Mouse (Mus musculus) limb, embryonic 11.5 days (tissue): ENCODE measurements around the gene AI661453. TPM values are rescaled to one million over a fixed set of nuclear protein-coding genes. Genes with fewer than 3 reads are reported as not detected.

ENCODE experiments used
- ATAC-seq: fragments of 200-750 bp; cut with Nextera tagmentation; 2 replicates; pipeline ENCODE4 v1.8.0; 2017; ENCODE audit warnings: low read depth; ENCODE audit not compliant: insufficient number of reproducible peaks, low FRiP score, low TSS enrichment
- DNase-seq: peaks from one replicate; pipeline ENCODE4 v3.0.0-alpha.2; 2015; ENCODE audit warnings: low spot score
- H3K27ac ChIP-seq: fragments of 300-500 bp; sonication (generic); replicated peaks from 2 replicates; pipeline ENCODE4 v1.5.1; 2014; ENCODE audit warnings: low read depth, mild to moderate bottlenecking, low read length
- H3K27me3 ChIP-seq: fragments of 300-500 bp; sonication (generic); 2 replicates; pipeline ENCODE4 v1.6.1; 2014; ENCODE audit warnings: mild to moderate bottlenecking, low read length, mixed read lengths; ENCODE audit not compliant: control insufficient read depth, insufficient read depth
- H3K36me3 ChIP-seq: fragments of 300-500 bp; sonication (generic); 2 replicates; pipeline ENCODE4 v1.6.1; 2014; ENCODE audit warnings: mild to moderate bottlenecking, low read length, moderate library complexity, mixed read lengths; ENCODE audit not compliant: control insufficient read depth, insufficient read depth
- H3K4me1 ChIP-seq: fragments of 300-500 bp; sonication (generic); 2 replicates; pipeline ENCODE4 v1.6.1; 2014; ENCODE audit warnings: low read length, mixed read lengths; ENCODE audit not compliant: control insufficient read depth, insufficient read depth
- H3K4me2 ChIP-seq: fragments of 300-500 bp; sonication (generic); 2 replicates; pipeline ENCODE4 v1.6.1; 2014; ENCODE audit warnings: low read depth, mild to moderate bottlenecking, moderate library complexity; ENCODE audit not compliant: severe bottlenecking
- H3K4me3 ChIP-seq: fragments of 300-500 bp; sonication (generic); 2 replicates; pipeline ENCODE4 v1.5.1; 2014; ENCODE audit warnings: low read depth, low read length
- H3K9ac ChIP-seq: fragments of 300-500 bp; sonication (generic); 2 replicates; pipeline ENCODE4 v1.6.1; 2014; ENCODE audit warnings: mild to moderate bottlenecking, low read length
- H3K9me3 ChIP-seq: fragments of 300-500 bp; sonication (generic); 2 replicates; pipeline ENCODE4 v1.6.1; 2016; ENCODE audit warnings: low read length; ENCODE audit not compliant: control insufficient read depth
- WGBS: fragments of 180-500 bp; shearing (Covaris S2); extraction: QIAGEN DNeasy Blood & Tissue Kit; methylation state at CpG from one replicate; pipeline ENCODE4 v1.1.7; 2014; 5-methylcytosine and 5-hydroxymethylcytosine counted together
- polyA plus RNA-seq: library from polyadenylated mRNA; unstranded; fragments of >200 nt; fragmentation: Nextera tagmentation; extraction: Ambion mirVana; gene quantifications from 2 replicates; pipeline ENCODE4 v1.2.1, GENCODE M21; 2014

The AI661453 gene
- polyA plus RNA-seq, 1 experiment from 2014 or later: 0.41 TPM

- 0 out of 2 replicates have a peak overlapping the region, but pooled peaks have one; percentile 47 for H3K27ac ChIP-seq
- no peak overlapping the region for H3K4me2 ChIP-seq
- WGBS: 62% methylated on average over 9 of the region's 9 CpGs
- H3K4me1 ChIP-seq: peaks cover 7% of the 10 kb centered on the region; the same call in 1 of the 2 replicates
- no peak for ATAC-seq
- no peaks in the 10 kb centered on the region for H3K9me3 ChIP-seq
- no peak overlapping the region for H3K4me3 ChIP-seq
- no peaks in the 10 kb centered on the region for H3K36me3 ChIP-seq
- no peak overlapping the region for H3K9ac ChIP-seq
- no peaks in the 10 kb centered on the region for H3K27me3 ChIP-seq
- no peak for DNase-seq
Measured at GRCm38 (mm10) chr17:47509031-47509705, 72.8 kb downstream of the AI661453 start.

GRCm38 (mm10) chr17:47511111-47512020, 75.0 kb downstream of the AI661453 start:
- 14% methylated on average over 25 of the region's 25 CpGs for WGBS
- Histone ChIP-seq H3K9ac (no peak overlapping the region), H3K4me3 (0 out of 2 replicates have a peak overlapping the region, but pooled peaks have one; percentile 3)

GRCm38 (mm10) chr17:47512956-47513775, 76.8 kb downstream of the AI661453 start:
- H3K4me1 ChIP-seq: peaks cover 4% of the 10 kb centered on the region; the same call in 1 of the 2 replicates
- DNase-seq: no peak
- H3K27me3 ChIP-seq: no peaks in the 10 kb centered on the region
- no peak overlapping the region for H3K9ac ChIP-seq
- no peak overlapping the region for H3K27ac ChIP-seq
- H3K9me3 ChIP-seq: no peaks in the 10 kb centered on the region
- H3K36me3 ChIP-seq: no peaks in the 10 kb centered on the region
- WGBS: 74% methylated on average over 10 of the region's 10 CpGs
- H3K4me2 ChIP-seq: no peak overlapping the region
- no peak overlapping the region for H3K4me3 ChIP-seq
- ATAC-seq: no peak

More at GRCm38 (mm10) chr17:47511111-47512020, 75.0 kb downstream of the AI661453 start:
- Histone ChIP-seq H3K4me2 (peak overlapping the region; percentile 32), H3K27me3 (no peaks in the 10 kb centered on the region), H3K9me3 (no peaks in the 10 kb centered on the region), H3K4me1 (peaks cover 4% of the 10 kb centered on the region; the same call in 1 of the 2 replicates), H3K36me3 (no peaks in the 10 kb centered on the region), H3K27ac (0 out of 2 replicates have a peak overlapping the region, but pooled peaks have one; percentile 39)
- DNase-seq (peak; percentile 98), ATAC-seq (peak; percentile 85)

GRCm38 (mm10) chr17:47515180-47515844, 78.9 kb downstream of the AI661453 start:
- Histone ChIP-seq H3K27me3 (no peaks in the 10 kb centered on the region), H3K9me3 (no peaks in the 10 kb centered on the region), H3K4me1 (peaks cover 4% of the 10 kb centered on the region; the same call in 1 of the 2 replicates), H3K36me3 (no peaks in the 10 kb centered on the region), H3K4me3 (no peak overlapping the region), H3K4me2 (no peak overlapping the region), H3K9ac (no peak overlapping the region), H3K27ac (no peak overlapping the region)
- 82% methylated on average over 7 of the region's 7 CpGs for WGBS
- DNase-seq (no peak), ATAC-seq (no peak)

GRCm38 (mm10) chr17:47516232-47516631, 79.8 kb downstream of the AI661453 start:
- no peak for ATAC-seq

GRCm38 (mm10) chr17:47518205-47518604, 81.8 kb downstream of the AI661453 start:
- H3K36me3 ChIP-seq: no peaks in the 10 kb centered on the region
- ATAC-seq: no peak
- no peak for DNase-seq
- WGBS: 48% methylated on average over 8 of the region's 8 CpGs
- H3K4me2 ChIP-seq: no peak overlapping the region
- no peak overlapping the region for H3K9ac ChIP-seq
- no peak overlapping the region for H3K4me3 ChIP-seq
- H3K9me3 ChIP-seq: no peaks in the 10 kb centered on the region
- H3K27ac ChIP-seq: peak overlapping the region; percentile 57
- H3K27me3 ChIP-seq: no peaks in the 10 kb centered on the region
- peaks cover 19% of the 10 kb centered on the region for H3K4me1 ChIP-seq

More at GRCm38 (mm10) chr17:47516232-47516631, 79.8 kb downstream of the AI661453 start:
- Histone ChIP-seq H3K4me2 (no peak overlapping the region), H3K27ac (no peak overlapping the region), H3K9ac (no peak overlapping the region), H3K4me1 (peaks cover 6% of the 10 kb centered on the region), H3K4me3 (no peak overlapping the region), H3K27me3 (no peaks in the 10 kb centered on the region), H3K36me3 (no peaks in the 10 kb centered on the region), H3K9me3 (no peaks in the 10 kb centered on the region)
- no peak for DNase-seq
- 93% methylated on average over 3 of the region's 3 CpGs for WGBS
